Mouse (Mus musculus) testis, adult 2 months (tissue): ENCODE results near the gene Grin1. TPM values are rescaled to one million over a fixed set of nuclear protein-coding genes. Genes with fewer than 3 reads are reported as not detected.

ENCODE experiments used
- H3K27ac ChIP-seq: fragments of 200-500 bp; 2 replicates; pipeline ENCODE4 v1.5.1; 2012; ENCODE audit warnings: low read depth, low read length; ENCODE audit not compliant: control insufficient read depth, insufficient read depth
- H3K27me3 ChIP-seq: fragments of 200-500 bp; 2 replicates; pipeline ENCODE4 v1.6.1; 2012; ENCODE audit warnings: mild to moderate bottlenecking, low read length, moderate library complexity; ENCODE audit not compliant: control insufficient read depth, insufficient read depth
- H3K36me3 ChIP-seq: fragments of 200-500 bp; 2 replicates; pipeline ENCODE4 v1.6.1; 2012; ENCODE audit warnings: mild to moderate bottlenecking, low read length; ENCODE audit not compliant: control insufficient read depth, insufficient read depth
- H3K4me1 ChIP-seq: fragments of 200-500 bp; 2 replicates; pipeline ENCODE4 v1.6.1; 2012; ENCODE audit warnings: low read length; ENCODE audit not compliant: control insufficient read depth, insufficient read depth
- H3K4me3 ChIP-seq: fragments of 200-500 bp; 2 replicates; pipeline ENCODE4 v1.5.1; 2012; ENCODE audit warnings: low read depth, mild to moderate bottlenecking, low read length, moderate library complexity, mixed read lengths; ENCODE audit not compliant: control insufficient read depth
- CTCF ChIP-seq: fragments of 200-500 bp; IDR thresholded peaks from 2 replicates; pipeline ENCODE4 v1.5.1; 2012; ENCODE audit warnings: low read depth, mild to moderate bottlenecking, inconsistent platforms, low read length, moderate library complexity; ENCODE audit not compliant: control insufficient read depth, insufficient read depth, insufficient replicate concordance
- POLR2A ChIP-seq: fragments of 200-500 bp; IDR thresholded peaks from 2 replicates; pipeline ENCODE4 v1.6.1; 2012; ENCODE audit warnings: low read depth, mild to moderate bottlenecking, inconsistent platforms, low read length, moderate library complexity; ENCODE audit not compliant: control insufficient read depth
- polyA plus RNA-seq: library from polyadenylated mRNA; depleted of rRNA; stranded (reverse); fragments of >200 nt; gene quantifications from 2 replicates; pipeline ENCODE4 v1.2.3, GENCODE M21; 2012

Grin1 gene
- polyA plus RNA-seq, 1 experiment, result 0.75 TPM

- Histone ChIP-seq H3K27me3 (no peaks in the 10 kb centered on the region), H3K36me3 (no peaks in the 10 kb centered on the region), H3K27ac (no peak within 1 kb of the TSS), H3K4me3 (peak within 1 kb of the TSS; percentile 77), H3K4me1 (peaks cover 18% of the 10 kb centered on the region)
- no peak for TF ChIP-seq CTCF
- no peak for TF ChIP-seq POLR2A
Measured at GRCm38 (mm10) chr2:25356208-25357079, 37.5 kb upstream of the Grin1 start, which contains the start of gene Dpp7. Gene Dpp7, minus strand, starts transcription at chr2:25356359.

DNA sequence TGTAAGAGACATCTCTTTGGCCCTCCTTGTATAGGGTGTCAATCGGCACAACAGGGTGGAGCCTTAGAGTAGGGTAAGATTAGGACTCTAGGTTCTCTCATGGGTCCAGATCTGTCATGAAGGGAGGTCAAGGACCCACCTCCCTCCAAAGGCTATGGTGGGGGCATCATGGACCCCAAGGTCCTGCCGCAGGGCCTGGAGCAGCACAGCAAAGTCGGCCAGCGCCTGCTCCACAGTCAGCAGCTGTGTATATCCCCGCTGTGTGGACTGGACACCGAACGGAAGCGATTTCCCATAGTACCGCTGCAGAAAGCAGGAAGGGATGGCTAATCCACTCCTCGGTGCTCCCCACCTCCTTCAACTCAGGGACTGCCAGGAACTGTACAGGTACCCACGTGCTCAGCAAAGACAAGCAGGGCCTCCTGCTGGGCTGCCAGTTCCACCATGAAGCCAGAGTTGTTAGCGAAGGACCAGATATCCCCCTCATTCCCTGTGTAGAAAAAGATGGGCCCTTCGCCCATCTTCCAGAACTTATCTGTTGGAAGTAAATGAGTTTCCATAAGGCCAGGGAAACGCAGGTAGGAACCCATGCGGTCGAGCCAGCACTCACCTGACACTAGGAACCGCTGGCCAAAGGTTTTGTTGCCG is 36.6 kb upstream of the Grin1 start:
- Histone ChIP-seq H3K27ac (no peak overlapping the region), H3K4me3 (peak overlapping the region; percentile 77), H3K4me1 (peaks cover 18% of the 10 kb centered on the region), H3K27me3 (no peaks in the 10 kb centered on the region), H3K36me3 (no peaks in the 10 kb centered on the region)
- TF ChIP-seq POLR2A, result no peak
- no peak for TF ChIP-seq CTCF

GRCm38 (mm10) chr2:25354211-25354610 is 35.2 kb upstream of the Grin1 start:
- Histone ChIP-seq H3K36me3 (no peaks in the 10 kb centered on the region; the same call in 1 of the 2 replicates), H3K4me3 (no peak overlapping the region), H3K27me3 (no peaks in the 10 kb centered on the region), H3K4me1 (peaks cover 18% of the 10 kb centered on the region), H3K27ac (no peak overlapping the region)
- TF ChIP-seq CTCF (no peak), POLR2A (no peak)

DNA sequence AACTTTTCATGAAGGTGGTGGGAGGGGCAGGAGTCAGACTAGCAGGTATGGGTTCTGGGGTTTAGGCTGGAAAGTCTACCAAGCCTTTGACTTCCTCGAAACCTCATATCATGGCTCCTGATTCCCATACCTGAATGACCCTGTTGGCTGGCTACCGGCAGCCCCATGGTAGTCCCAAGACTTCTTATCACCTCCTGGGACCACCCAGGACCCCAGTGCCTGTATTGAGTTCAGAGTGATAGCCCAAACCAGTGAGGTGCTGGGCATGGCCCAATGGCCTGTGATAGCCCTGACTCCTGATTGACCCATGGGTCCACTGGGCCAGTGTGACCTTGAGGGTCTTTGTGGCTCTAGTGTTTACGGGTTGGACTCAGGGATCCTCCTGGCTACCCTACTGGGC is 31.7 kb upstream of the Grin1 start:
- Histone ChIP-seq H3K4me3 (no peak overlapping the region), H3K27ac (no peak overlapping the region), H3K36me3 (peaks cover 7% of the 10 kb centered on the region), H3K4me1 (peaks cover 6% of the 10 kb centered on the region), H3K27me3 (no peaks in the 10 kb centered on the region)
- TF ChIP-seq POLR2A (no peak), CTCF (no peak)

GRCm38 (mm10) chr2:25349499-25349898 is 30.5 kb upstream of the Grin1 start:
- no peaks in the 10 kb centered on the region for H3K4me1 ChIP-seq
- TF ChIP-seq POLR2A (no peak), CTCF (no peak)
- no peak overlapping the region for H3K4me3 ChIP-seq
- no peak overlapping the region for H3K27ac ChIP-seq
- H3K36me3 ChIP-seq, result peaks cover 8% of the 10 kb centered on the region
- no peaks in the 10 kb centered on the region for H3K27me3 ChIP-seq

DNA sequence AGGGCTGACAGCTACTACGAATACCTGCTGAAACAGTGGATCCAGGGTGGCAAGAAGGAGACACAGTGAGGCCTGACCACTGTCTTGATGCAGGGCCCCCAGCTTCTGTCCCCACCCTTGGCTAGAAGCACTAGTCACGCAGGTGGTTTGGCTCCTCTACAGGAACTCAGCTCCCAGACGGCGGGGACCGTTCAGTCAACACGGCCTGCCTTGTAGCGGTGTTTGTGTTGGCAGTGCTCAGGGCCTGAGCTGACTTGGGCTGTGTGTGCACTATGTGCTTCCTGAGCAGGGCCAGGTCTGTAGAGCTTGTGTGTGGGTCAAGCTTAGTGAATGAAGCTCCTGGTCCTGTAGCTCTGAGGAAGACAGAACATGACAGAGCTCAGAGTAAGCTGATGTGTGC is 29.2 kb upstream of the Grin1 start:
- H3K36me3 ChIP-seq, result peaks cover 9% of the 10 kb centered on the region
- no peaks in the 10 kb centered on the region for H3K4me1 ChIP-seq
- no peak overlapping the region for H3K4me3 ChIP-seq
- TF ChIP-seq CTCF, result no peak
- TF ChIP-seq POLR2A, result no peak
- H3K27ac ChIP-seq, result no peak overlapping the region
- no peaks in the 10 kb centered on the region for H3K27me3 ChIP-seq

DNA sequence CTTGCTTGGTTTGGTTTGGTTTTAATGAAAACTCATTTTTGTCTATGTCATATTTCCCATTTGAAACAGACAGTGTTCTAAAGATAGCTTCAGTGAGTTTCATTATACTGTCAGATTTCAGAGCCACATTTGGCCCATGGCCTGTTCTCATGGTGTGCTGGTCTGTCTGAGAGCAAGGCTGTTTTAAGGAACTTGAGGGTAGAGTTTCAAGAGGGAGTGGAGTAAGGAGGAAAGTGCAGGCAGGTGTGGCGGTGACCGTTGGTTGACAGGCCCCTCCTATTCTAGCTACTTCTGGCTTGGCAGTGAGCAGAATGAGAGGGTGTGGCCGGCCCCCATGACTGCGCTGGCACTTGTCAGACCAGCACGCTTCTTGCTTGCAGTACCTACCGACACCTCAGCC is 19.3 kb upstream of the Grin1 start:
- no peaks in the 10 kb centered on the region for H3K27me3 ChIP-seq
- no peak overlapping the region for H3K27ac ChIP-seq
- H3K4me3 ChIP-seq, result peak overlapping the region; percentile 2; the same call in 1 of the 2 replicates
- TF ChIP-seq POLR2A, result no peak
- TF ChIP-seq CTCF, result no peak
- H3K4me1 ChIP-seq, result peaks cover 2% of the 10 kb centered on the region; the same call in 1 of the 2 replicates
- H3K36me3 ChIP-seq, result peaks cover 4% of the 10 kb centered on the region
